Mouse (Mus musculus) midbrain, embryonic 14.5 days (tissue): Measurements from ENCODE around the gene Prr5l. TPM values are rescaled to one million over a fixed set of nuclear protein-coding genes. Genes with fewer than 3 reads are reported as not detected.

ENCODE experiments used
- ATAC-seq: fragments of 200-750 bp; cut with Nextera tagmentation; 2 replicates; pipeline ENCODE4 v1.8.0; 2017; ENCODE audit warnings: moderate number of reproducible peaks, moderate library complexity; ENCODE audit not compliant: low FRiP score, low TSS enrichment
- DNase-seq: peaks from one replicate; pipeline ENCODE4 v3.0.0-alpha.2; 2015
- H3K27ac ChIP-seq: fragments of 300-500 bp; sonication (generic); replicated peaks from 2 replicates; pipeline ENCODE4 v1.5.1; 2014; ENCODE audit warnings: mild to moderate bottlenecking, low read depth, low read length, moderate library complexity
- H3K27me3 ChIP-seq: fragments of 300-500 bp; sonication (generic); 2 replicates; pipeline ENCODE4 v1.6.1; 2014; ENCODE audit warnings: low read length, control low read depth, mixed read lengths; ENCODE audit not compliant: control insufficient read depth, insufficient read depth
- H3K36me3 ChIP-seq: fragments of 300-500 bp; sonication (generic); 2 replicates; pipeline ENCODE4 v1.6.1; 2014; ENCODE audit warnings: low read length, control low read depth; ENCODE audit not compliant: control insufficient read depth, insufficient read depth
- H3K4me1 ChIP-seq: fragments of 300-500 bp; sonication (generic); 2 replicates; pipeline ENCODE4 v1.6.1; 2014; ENCODE audit warnings: mild to moderate bottlenecking, antibody characterized with exemption, low read length, control low read depth; ENCODE audit not compliant: control insufficient read depth, insufficient read depth
- H3K4me2 ChIP-seq: fragments of 300-500 bp; sonication (generic); 2 replicates; pipeline ENCODE4 v1.6.1; 2014; ENCODE audit warnings: mild to moderate bottlenecking, low read length, moderate library complexity
- H3K4me3 ChIP-seq: fragments of 300-500 bp; sonication (generic); replicated peaks from 2 replicates; pipeline ENCODE4 v1.5.1; 2014; ENCODE audit warnings: low read depth, low read length
- H3K9ac ChIP-seq: fragments of 300-500 bp; sonication (generic); replicated peaks from 2 replicates; pipeline ENCODE4 v1.6.1; 2014; ENCODE audit warnings: mild to moderate bottlenecking, low read length, moderate library complexity
- H3K9me3 ChIP-seq: fragments of 300-500 bp; sonication (generic); 2 replicates; pipeline ENCODE4 v1.6.1; 2016; ENCODE audit warnings: low read length, control low read depth, mixed read lengths; ENCODE audit not compliant: control insufficient read depth
- WGBS: fragments of 180-500 bp; shearing (Covaris S2); extraction: QIAGEN DNeasy Blood & Tissue Kit; methylation state at CpG from one replicate; pipeline ENCODE4 v1.1.7; 2014; 5-methylcytosine and 5-hydroxymethylcytosine counted together
- polyA plus RNA-seq: library from polyadenylated mRNA; unstranded; fragments of >200 nt; fragmentation: Nextera tagmentation; extraction: Ambion mirVana; gene quantifications from 2 replicates; pipeline ENCODE4 v1.2.1, GENCODE M21; 2014

The Prr5l gene
- polyA plus RNA-seq, 1 experiment from 2014 or later: 4.9 TPM

DNA sequence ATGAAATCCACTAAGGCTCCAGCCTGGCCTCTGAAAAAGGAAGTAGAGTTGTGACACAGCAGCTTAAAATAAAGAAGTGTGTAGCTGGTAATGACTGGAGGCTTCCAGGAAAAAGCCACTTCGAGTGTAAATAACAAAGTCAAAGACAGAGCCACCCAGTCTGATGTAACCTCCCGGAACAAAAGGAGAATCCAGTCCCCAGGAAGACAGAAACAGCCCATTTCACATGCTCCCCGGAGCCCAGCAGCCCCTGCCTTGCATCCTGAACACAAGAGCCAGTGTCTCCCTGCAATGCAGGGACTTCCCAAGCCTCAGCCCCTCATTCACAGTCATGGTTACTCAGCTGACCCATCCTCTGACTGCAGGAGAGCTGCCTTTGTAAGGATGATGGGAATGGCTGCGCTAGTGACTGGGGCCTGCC lies 101.5 kb downstream of the Prr5l start:
- no peaks in the 10 kb centered on the region for H3K27me3 ChIP-seq
- H3K9me3 ChIP-seq: no peaks in the 10 kb centered on the region
- H3K4me3 ChIP-seq: no peak overlapping the region
- 72% methylated on average over 4 of the region's 4 CpGs for WGBS
- DNase-seq (no peak), ATAC-seq (no peak)
- H3K4me2 ChIP-seq: no peak overlapping the region
- H3K9ac ChIP-seq: no peak overlapping the region
- H3K36me3 ChIP-seq: no peaks in the 10 kb centered on the region
- 0 out of 2 replicates have a peak, but pooled peaks cover 3% of the 10 kb centered on the region for H3K4me1 ChIP-seq
- no peak overlapping the region for H3K27ac ChIP-seq

DNA sequence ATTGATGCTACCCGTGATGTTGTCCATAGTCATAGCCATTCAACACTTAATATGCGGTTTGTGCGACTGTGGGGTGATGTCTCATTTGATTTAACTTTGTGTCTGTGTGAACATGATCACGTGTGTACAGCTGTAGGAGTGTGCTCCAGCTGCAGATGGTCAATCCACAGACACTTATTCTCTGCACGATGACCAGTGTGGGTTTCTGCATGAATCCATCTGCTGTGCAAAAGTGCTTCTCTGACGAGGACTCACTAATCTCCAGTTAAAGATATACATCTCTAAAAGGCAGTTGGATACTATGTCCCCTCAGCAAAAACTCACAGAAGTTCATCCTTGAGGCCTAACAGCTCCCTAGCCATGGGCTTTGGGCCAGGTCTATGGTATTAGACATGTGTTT lies 104.7 kb downstream of the Prr5l start:
- H3K36me3 ChIP-seq: no peaks in the 10 kb centered on the region
- 94% methylated on average over 6 of the region's 6 CpGs for WGBS

DNA sequence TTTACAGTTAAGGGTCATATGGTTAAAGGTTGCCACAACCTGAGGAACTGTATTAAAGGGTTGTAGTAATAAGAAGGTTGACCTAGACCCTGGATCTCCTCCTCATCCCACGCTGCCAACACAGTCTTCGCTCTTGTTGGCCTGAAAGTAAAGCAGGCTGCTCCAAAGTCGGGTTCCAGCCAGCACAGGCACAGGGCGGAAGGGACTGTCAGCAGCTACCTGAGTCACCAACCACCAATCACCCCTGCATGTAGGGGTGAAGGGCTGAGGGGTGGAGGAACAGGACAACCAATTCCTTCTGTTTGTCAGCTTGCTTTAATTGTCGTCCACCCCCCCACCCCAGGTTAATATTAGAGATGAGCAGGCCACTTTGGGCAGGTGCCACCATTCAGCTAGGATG lies 119.3 kb downstream of the Prr5l start:
- no peaks in the 10 kb centered on the region for H3K9me3 ChIP-seq
- 95% methylated on average over 5 of the region's 5 CpGs for WGBS
- no peak overlapping the region for H3K9ac ChIP-seq
- H3K27ac ChIP-seq: no peak overlapping the region
- H3K4me1 ChIP-seq: peaks cover 3% of the 10 kb centered on the region; the same call in 1 of the 2 replicates
- ATAC-seq: no peak
- no peaks in the 10 kb centered on the region for H3K27me3 ChIP-seq
- no peak overlapping the region for H3K4me2 ChIP-seq
- H3K4me3 ChIP-seq: no peak overlapping the region
- H3K36me3 ChIP-seq: no peaks in the 10 kb centered on the region
- no peak for DNase-seq

More for the DNA sequence above, 104.7 kb downstream of the Prr5l start:
- no peak overlapping the region for H3K4me3 ChIP-seq
- no peak overlapping the region for H3K9ac ChIP-seq
- ATAC-seq: no peak
- no peaks in the 10 kb centered on the region for H3K9me3 ChIP-seq
- H3K27me3 ChIP-seq: no peaks in the 10 kb centered on the region
- H3K4me1 ChIP-seq: 0 out of 2 replicates have a peak, but pooled peaks cover 3% of the 10 kb centered on the region
- H3K27ac ChIP-seq: no peak overlapping the region
- H3K4me2 ChIP-seq: no peak overlapping the region
- no peak for DNase-seq

DNA sequence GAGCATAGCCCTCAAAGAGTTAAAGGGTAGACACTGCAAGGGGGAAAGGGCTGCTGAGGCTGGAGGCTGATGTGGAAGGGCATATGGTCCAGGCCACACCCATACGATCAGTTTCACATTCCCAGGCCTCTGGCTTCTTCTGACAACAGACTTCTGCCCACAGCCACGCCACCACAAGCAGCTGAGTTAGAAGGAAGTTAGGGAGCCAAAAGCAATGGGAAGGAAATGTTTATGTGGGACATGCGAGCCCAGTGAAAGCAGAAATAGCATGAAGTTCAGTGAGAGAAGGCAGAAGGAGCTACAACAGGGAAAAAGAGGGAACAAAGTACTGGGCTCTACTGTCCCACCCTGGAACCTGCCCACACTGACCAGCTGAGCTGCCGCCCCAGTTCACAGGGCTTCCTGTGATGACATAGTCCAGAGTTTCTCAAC lies 119.9 kb downstream of the Prr5l start:
- no peak for ATAC-seq
- Histone ChIP-seq H3K4me2 (no peak overlapping the region), H3K4me3 (no peak overlapping the region), H3K9ac (no peak overlapping the region), H3K4me1 (peaks cover 3% of the 10 kb centered on the region; the same call in 1 of the 2 replicates), H3K36me3 (no peaks in the 10 kb centered on the region), H3K9me3 (no peaks in the 10 kb centered on the region), H3K27me3 (no peaks in the 10 kb centered on the region), H3K27ac (no peak overlapping the region)
- no peak for DNase-seq
- 85% methylated on average over 4 of the region's 4 CpGs for WGBS

DNA sequence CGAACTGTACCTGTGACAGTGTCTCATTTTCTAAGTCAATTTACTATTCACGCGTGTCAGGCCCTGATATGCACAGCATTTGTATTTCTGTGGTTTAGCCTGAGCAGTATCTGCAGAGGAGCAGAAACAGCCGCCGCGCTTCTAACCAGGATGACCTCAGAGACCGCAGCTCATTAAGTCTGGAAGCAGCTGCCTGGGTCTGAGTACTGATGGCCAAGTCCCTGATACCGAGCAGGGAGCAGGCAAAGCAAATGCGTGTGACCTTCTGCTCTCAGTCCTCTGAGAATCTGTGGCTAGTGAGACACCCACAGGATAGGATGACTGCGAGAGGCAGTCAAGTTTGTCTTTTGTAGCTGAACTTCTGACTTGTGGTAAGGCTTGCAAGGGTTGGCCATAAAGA lies 120.4 kb downstream of the Prr5l start:
- WGBS: 66% methylated on average over 10 of the region's 10 CpGs
- Histone ChIP-seq H3K4me3 (no peak overlapping the region), H3K36me3 (no peaks in the 10 kb centered on the region), H3K27ac (no peak overlapping the region), H3K4me2 (no peak overlapping the region), H3K9ac (no peak overlapping the region), H3K27me3 (no peaks in the 10 kb centered on the region), H3K9me3 (no peaks in the 10 kb centered on the region), H3K4me1 (peaks cover 3% of the 10 kb centered on the region; the same call in 1 of the 2 replicates)
- peak; percentile 39 for DNase-seq
- no peak for ATAC-seq

DNA sequence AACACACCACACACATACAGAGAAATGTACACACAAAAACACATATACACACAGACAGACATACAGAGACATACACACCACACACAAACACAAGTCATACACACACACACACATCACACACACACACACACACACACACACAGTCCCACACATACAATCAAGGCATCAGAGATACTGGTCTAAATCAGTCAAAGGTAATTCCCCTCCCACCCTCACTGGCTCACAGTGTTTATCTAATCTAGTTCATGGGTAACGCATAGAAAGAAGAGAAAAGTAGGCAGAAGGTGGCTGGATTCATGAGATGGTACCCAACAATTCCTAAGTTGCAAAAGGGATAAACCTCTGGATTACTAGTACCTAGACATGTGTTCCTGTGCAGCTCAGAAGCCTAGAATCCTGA lies 120.9 kb downstream of the Prr5l start:
- no peak overlapping the region for H3K27ac ChIP-seq
- H3K36me3 ChIP-seq: no peaks in the 10 kb centered on the region
- no peak for ATAC-seq
- H3K9ac ChIP-seq: no peak overlapping the region
- H3K4me2 ChIP-seq: no peak overlapping the region
- no peaks in the 10 kb centered on the region for H3K9me3 ChIP-seq
- DNase-seq: no peak
- 90% methylated on average over 1 of the region's 1 CpGs for WGBS
- no peaks in the 10 kb centered on the region for H3K27me3 ChIP-seq
- H3K4me1 ChIP-seq: peaks cover 3% of the 10 kb centered on the region; the same call in 1 of the 2 replicates
- no peak overlapping the region for H3K4me3 ChIP-seq

DNA sequence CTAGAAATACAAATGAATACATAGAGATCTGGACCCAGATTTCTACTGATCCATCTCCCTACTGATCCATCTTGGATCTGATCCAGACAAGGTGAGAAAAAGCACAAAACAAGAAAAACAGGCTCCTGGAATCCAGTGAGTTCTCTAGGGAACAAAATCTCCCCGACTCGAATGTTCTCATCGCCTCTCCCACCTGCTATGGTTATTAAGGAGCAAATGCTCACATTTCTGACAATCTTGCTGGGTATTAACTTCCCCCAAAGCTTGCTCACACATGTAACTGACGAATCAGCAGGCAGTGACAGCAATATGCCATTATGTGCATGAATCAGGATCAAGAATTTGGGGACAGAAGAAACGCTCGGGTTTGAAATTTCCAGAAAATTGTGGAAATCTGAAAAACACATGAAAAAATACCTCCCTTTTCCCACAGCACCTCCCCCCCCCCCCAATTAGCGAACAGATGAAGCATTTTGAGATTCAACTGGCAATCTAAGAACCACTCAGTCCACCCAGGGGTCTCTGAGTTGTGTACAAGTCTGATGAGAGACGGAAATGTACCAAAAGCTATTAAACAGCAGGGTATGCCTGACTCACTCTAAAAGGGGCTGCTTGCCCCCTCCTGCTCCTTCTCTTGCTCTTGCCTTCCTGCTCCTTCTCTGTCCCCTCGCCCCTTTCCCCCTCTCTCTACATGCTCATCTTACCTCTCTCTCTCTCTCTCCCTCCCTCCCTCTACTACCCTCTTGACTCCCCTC lies 123.1 kb downstream of the Prr5l start:
- Histone ChIP-seq H3K9ac (no peak overlapping the region), H3K9me3 (no peaks in the 10 kb centered on the region), H3K36me3 (no peaks in the 10 kb centered on the region), H3K4me2 (no peak overlapping the region), H3K4me1 (peaks cover 15% of the 10 kb centered on the region), H3K4me3 (no peak overlapping the region), H3K27ac (no peak overlapping the region), H3K27me3 (no peaks in the 10 kb centered on the region)
- WGBS: 66% methylated on average over 9 of the region's 9 CpGs
- ATAC-seq: no peak
- DNase-seq: peak; percentile 13

DNA sequence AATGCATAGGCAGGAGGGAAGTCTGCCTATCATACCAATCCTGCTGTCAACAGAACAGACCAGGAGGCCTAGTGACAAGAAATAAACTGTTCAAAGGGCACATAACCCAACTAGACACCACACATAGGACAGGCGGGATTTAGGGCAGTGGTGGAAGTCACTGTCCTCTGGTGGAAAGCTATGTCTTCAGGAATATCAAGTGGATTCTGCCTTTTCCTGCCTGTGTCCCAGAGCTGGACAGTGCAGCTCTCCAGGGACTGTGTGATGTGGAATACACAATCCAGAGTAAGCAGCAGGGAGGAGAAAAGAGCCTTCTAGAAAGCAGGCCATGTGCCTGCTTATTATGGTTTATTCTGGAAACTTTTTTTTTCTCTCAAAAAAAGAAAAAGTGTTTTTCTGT lies 125.0 kb downstream of the Prr5l start:
- no peak overlapping the region for H3K4me2 ChIP-seq
- H3K27me3 ChIP-seq: no peaks in the 10 kb centered on the region
- DNase-seq (no peak), ATAC-seq (no peak)
- no peak overlapping the region for H3K27ac ChIP-seq
- H3K36me3 ChIP-seq: no peaks in the 10 kb centered on the region
- 91% methylated on average over 1 of the region's 1 CpGs for WGBS
- no peaks in the 10 kb centered on the region for H3K9me3 ChIP-seq
- no peak overlapping the region for H3K4me3 ChIP-seq
- H3K4me1 ChIP-seq: peaks cover 16% of the 10 kb centered on the region
- no peak overlapping the region for H3K9ac ChIP-seq
